Mouse (Mus musculus): ENCODE measurements around the gene Atxn10. TPM values are rescaled to one million over a fixed set of nuclear protein-coding genes. Genes with fewer than 3 reads are reported as not detected.

The Atxn10 gene
- polyA plus RNA-seq, 1 experiment from 2014 or later = 194 TPM

DNA sequence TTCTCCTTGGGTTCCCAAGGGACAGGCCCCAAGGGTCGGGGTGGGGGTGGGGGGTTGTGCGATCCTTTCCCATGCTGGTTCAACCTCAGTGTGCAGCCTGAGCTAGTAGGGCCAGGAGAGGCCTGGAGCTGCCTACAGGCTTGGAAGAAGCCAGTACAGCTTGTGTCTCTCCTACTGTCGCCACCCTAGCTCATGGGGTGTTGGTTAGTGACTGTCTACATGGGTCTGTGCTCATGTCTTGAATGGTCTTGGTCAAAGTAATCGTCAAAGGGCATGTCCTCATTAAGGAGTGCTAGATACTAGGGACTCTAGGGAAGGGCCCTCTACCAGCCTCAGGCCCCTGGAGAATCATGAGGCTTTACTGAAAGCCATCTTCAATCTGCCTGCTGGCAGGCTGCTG, 161.5 kb downstream of the Atxn10 start:
- Histone ChIP-seq H3K9me3 (ENCODE audit: control insufficient read depth, low read length) (no peaks in the 10 kb centered on the region), H3K27ac (ENCODE audit: low read length) (no peak overlapping the region), H3K4me3 (ENCODE audit: low read length) (no peak overlapping the region), H3K9ac (ENCODE audit: low read depth, low read length) (no peak overlapping the region), H3K4me1 (ENCODE audit: control insufficient read depth, insufficient read depth, low read length) (no peaks in the 10 kb centered on the region), H3K36me3 (ENCODE audit: control insufficient read depth, insufficient read depth, low read length) (no peaks in the 10 kb centered on the region), H3K4me2 (ENCODE audit: low read depth, low read length) (no peak overlapping the region), H3K27me3 (replicated peaks; ENCODE audit: control insufficient read depth, insufficient read depth, low read length) (peaks cover 3% of the 10 kb centered on the region; the same call in 1 of the 2 replicates)
- ATAC-seq = no peak
- WGBS = 88% methylated on average over 4 of the region's 4 CpGs

DNA sequence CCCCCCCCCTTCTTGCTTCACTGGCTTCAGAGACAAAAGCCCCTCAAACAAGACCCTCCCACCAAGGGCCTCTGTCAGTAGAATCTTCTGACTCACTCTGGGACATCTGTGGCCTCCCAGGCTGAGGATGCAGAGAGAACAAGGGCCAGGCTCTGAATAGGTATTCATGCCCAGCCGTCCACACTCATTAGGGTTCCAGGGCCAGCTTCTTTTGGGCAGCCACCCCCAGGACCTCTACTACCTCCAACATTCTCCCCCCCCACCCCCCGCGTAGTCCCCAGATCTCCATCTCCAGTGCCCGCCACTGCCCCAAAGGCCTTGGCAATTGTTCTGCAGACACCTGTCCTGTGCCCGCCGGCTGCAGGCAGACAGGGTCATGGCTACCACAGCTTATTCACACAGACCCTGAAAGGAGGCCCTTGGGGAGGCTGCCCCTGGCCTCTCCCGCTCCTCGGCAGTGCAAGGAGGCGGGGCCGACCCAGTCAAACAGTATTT, 162.0 kb downstream of the Atxn10 start:
- Histone ChIP-seq H3K36me3 (ENCODE audit: control insufficient read depth, insufficient read depth, low read length) (no peaks in the 10 kb centered on the region), H3K4me2 (ENCODE audit: low read depth, low read length) (no peak overlapping the region)

DNA sequence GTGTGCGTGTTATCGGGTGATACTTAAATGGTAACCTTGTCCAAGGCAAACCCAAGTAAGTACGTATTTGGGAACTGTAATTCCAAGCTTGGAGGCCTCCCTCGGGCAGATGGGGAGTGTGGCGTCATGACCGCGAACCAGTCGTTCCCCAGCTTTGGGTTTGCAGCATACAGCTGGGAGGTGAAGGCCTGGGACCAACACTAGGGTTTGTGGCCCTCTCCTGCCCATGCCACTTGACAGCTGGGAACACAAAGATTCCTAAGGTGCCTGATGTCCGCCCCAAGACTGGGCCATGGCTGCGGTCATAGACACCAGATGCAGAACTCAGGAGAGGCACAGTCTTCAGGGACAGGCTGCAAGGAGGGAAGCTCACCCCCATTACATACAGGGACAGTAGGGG, 164.2 kb downstream of the Atxn10 start:
- H3K4me2 ChIP-seq (ENCODE audit: low read depth, low read length) = no peak overlapping the region
- no peaks in the 10 kb centered on the region for H3K36me3 ChIP-seq (ENCODE audit: control insufficient read depth, insufficient read depth, low read length)
- no peak overlapping the region for H3K9ac ChIP-seq (ENCODE audit: low read depth, low read length)
- H3K27me3 ChIP-seq (replicated peaks; ENCODE audit: control insufficient read depth, insufficient read depth, low read length) = no peaks in the 10 kb centered on the region; the same call in 1 of the 2 replicates
- no peak overlapping the region for H3K4me3 ChIP-seq (ENCODE audit: low read length)
- H3K9me3 ChIP-seq (ENCODE audit: control insufficient read depth, low read length) = no peaks in the 10 kb centered on the region
- no peak overlapping the region for H3K27ac ChIP-seq (ENCODE audit: low read length)
- no peaks in the 10 kb centered on the region for H3K4me1 ChIP-seq (ENCODE audit: control insufficient read depth, insufficient read depth, low read length)
- no peak for ATAC-seq
- 88% methylated on average over 10 of the region's 10 CpGs for WGBS

More for the DNA sequence above, 162.0 kb downstream of the Atxn10 start:
- no peak for ATAC-seq
- 47% methylated on average over 10 of the region's 10 CpGs for WGBS
- no peaks in the 10 kb centered on the region for H3K4me1 ChIP-seq (ENCODE audit: control insufficient read depth, insufficient read depth, low read length)
- no peak overlapping the region for H3K4me3 ChIP-seq (ENCODE audit: low read length)
- no peaks in the 10 kb centered on the region for H3K9me3 ChIP-seq (ENCODE audit: control insufficient read depth, low read length)
- peaks cover 3% of the 10 kb centered on the region; the same call in 1 of the 2 replicates for H3K27me3 ChIP-seq (replicated peaks; ENCODE audit: control insufficient read depth, insufficient read depth, low read length)
- no peak overlapping the region for H3K27ac ChIP-seq (ENCODE audit: low read length)
- no peak overlapping the region for H3K9ac ChIP-seq (ENCODE audit: low read depth, low read length)

DNA sequence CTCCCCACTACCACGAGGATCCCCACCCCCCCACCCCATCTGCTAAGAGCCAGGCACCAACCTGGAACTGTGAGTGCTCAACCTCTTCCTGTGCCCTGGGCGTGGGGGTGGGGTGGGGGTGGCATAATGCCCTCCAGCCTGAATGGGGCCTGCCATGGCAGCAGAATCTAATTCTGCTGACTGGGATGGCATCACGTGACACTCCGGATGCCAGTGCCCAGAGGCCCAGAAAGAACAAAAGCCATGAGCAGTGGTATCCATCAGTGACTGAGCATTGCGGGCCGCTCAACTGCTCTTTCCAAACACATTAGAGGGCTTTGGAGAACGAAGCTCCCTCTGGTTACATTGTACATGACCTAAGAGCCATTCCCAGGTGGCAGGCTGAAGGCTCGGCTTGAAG, 167.1 kb downstream of the Atxn10 start, which contains the start of gene 7530416G11Rik:
Gene 7530416G11Rik, minus strand, starts transcription at position 101 of the 400 bp plus-strand sequence.
- Histone ChIP-seq H3K4me1 (ENCODE audit: control insufficient read depth, insufficient read depth, low read length) (no peaks in the 10 kb centered on the region), H3K9ac (ENCODE audit: low read depth, low read length) (no peak within 1 kb of the TSS), H3K27ac (ENCODE audit: low read length) (no peak within 1 kb of the TSS), H3K4me3 (ENCODE audit: low read length) (no peak within 1 kb of the TSS), H3K9me3 (ENCODE audit: control insufficient read depth, low read length) (no peaks in the 10 kb centered on the region), H3K36me3 (ENCODE audit: control insufficient read depth, insufficient read depth, low read length) (no peaks in the 10 kb centered on the region), H3K4me2 (ENCODE audit: low read depth, low read length) (no peak within 1 kb of the TSS), H3K27me3 (replicated peaks; ENCODE audit: control insufficient read depth, insufficient read depth, low read length) (no peaks in the 10 kb centered on the region)
- 82% methylated on average over 8 of the region's 8 CpGs for WGBS
- ATAC-seq = no peak

DNA sequence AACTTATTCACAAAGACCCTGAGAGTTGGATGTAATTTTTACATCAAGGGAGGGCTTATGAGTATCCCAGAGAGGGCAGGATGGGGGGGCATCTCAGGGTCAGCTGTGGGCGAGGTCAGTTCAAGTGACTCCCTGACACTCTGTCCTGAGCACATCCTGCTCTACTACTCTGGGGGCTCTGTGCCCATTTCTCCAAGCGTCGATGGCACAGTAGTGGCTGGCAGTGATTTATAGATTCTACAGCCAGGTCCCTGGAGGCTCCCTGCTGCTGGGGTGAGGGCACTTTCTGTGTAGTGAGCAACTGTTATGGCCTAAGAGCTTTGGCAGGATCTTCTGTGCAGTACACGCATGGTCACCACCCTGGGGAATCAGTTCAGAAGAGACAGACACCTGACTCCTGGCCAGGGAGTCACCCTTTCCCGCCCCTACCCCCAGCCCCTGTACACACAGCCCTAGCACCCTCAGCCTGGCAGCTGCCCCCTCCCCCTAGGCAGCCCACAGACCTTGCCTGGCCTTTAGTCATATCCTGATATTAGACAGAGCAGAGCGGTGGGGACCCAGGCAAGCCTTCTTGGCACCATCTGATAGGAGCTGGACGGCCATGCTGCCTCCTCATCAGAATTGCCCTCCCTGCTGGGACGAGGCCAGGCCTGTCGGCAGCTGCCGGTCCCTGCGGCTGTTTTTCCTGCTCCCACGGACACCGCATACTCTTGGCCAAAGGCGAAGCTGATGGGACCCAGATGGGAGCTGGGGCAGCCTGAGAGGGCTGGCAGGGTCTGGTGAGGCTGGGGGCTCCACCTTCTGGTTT, 169.3 kb downstream of the Atxn10 start:
- ATAC-seq = no peak
- no peaks in the 10 kb centered on the region for H3K36me3 ChIP-seq (ENCODE audit: control insufficient read depth, insufficient read depth, low read length)
- no peak overlapping the region for H3K4me2 ChIP-seq (ENCODE audit: low read depth, low read length)
- H3K27me3 ChIP-seq (replicated peaks; ENCODE audit: control insufficient read depth, insufficient read depth, low read length) = no peaks in the 10 kb centered on the region
- no peaks in the 10 kb centered on the region for H3K9me3 ChIP-seq (ENCODE audit: control insufficient read depth, low read length)
- H3K9ac ChIP-seq (ENCODE audit: low read depth, low read length) = no peak overlapping the region
- no peak overlapping the region for H3K4me3 ChIP-seq (ENCODE audit: low read length)
- H3K27ac ChIP-seq (ENCODE audit: low read length) = no peak overlapping the region
- no peaks in the 10 kb centered on the region for H3K4me1 ChIP-seq (ENCODE audit: control insufficient read depth, insufficient read depth, low read length)
- 60% methylated on average over 14 of the region's 14 CpGs for WGBS

DNA sequence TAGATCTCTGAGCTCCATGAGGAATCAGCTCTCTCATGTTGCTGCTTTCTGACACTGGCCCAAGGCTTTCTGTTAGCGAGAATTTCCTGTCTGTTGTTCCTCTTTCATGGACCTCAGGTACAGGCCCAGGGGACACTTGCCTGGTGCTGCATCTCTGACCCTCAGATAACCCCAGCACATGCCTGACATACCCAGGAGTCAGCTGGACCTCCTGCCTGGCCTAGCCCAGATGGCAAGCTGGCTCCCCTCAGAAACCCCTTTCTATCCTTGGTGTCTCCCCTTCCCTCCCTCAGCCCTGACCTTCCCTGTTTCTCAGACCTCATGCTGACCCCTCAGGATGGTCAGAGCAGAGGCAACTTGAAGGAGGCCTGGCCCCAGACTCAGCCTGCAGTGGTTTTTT, 170.6 kb downstream of the Atxn10 start:
- Histone ChIP-seq H3K36me3 (ENCODE audit: control insufficient read depth, insufficient read depth, low read length) (no peaks in the 10 kb centered on the region), H3K9ac (ENCODE audit: low read depth, low read length) (no peak overlapping the region), H3K27ac (ENCODE audit: low read length) (no peak overlapping the region), H3K4me2 (ENCODE audit: low read depth, low read length) (no peak overlapping the region), H3K9me3 (ENCODE audit: control insufficient read depth, low read length) (no peaks in the 10 kb centered on the region), H3K4me3 (ENCODE audit: low read length) (no peak overlapping the region), H3K27me3 (replicated peaks; ENCODE audit: control insufficient read depth, insufficient read depth, low read length) (no peaks in the 10 kb centered on the region), H3K4me1 (ENCODE audit: control insufficient read depth, insufficient read depth, low read length) (no peaks in the 10 kb centered on the region)
- 32% methylated on average over 1 of the region's 1 CpGs for WGBS
- no peak for ATAC-seq

DNA sequence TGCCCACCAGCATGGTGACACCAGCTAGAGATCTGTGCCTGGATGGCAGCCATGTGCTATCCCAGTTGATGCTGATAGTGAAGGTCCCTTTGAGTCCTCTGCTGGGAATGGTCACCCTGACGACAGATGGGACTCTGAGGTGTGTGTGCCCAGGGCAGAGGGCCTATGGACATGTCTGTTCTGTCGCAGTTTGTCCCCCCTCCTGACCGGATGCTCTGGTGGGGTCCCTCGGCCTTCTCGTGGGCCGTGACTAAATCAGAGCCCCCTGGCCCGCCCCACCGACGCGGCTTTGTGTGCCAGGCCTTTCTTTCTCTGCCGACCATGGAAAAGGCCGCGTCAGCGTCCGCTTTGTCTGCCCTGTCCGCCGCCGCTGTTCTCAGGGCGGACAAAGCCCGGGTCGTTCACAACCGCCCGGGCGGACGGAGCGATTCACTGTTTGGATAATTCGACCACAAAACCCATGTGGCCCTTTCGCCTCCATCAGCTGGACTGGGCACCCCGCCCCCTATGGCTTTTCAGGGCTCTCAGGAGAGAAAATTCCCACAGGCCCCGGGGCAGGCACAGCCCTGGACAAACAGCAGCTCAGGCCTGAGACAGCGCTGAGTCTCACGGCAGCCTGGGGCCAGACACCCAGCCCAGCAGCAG, 171.4 kb downstream of the Atxn10 start:
- H3K36me3 ChIP-seq (ENCODE audit: control insufficient read depth, insufficient read depth, low read length) = no peaks in the 10 kb centered on the region
- H3K9ac ChIP-seq (ENCODE audit: low read depth, low read length) = no peak overlapping the region
- 70% methylated on average over 32 of the region's 32 CpGs for WGBS
- no peaks in the 10 kb centered on the region for H3K27me3 ChIP-seq (replicated peaks; ENCODE audit: control insufficient read depth, insufficient read depth, low read length)
- no peak for ATAC-seq
- no peak overlapping the region for H3K4me3 ChIP-seq (ENCODE audit: low read length)
- H3K4me2 ChIP-seq (ENCODE audit: low read depth, low read length) = no peak overlapping the region
- no peaks in the 10 kb centered on the region for H3K4me1 ChIP-seq (ENCODE audit: control insufficient read depth, insufficient read depth, low read length)
- H3K27ac ChIP-seq (ENCODE audit: low read length) = no peak overlapping the region
- H3K9me3 ChIP-seq (ENCODE audit: control insufficient read depth, low read length) = no peaks in the 10 kb centered on the region

Other genes with a start within 250 kb of the Atxn10 start
- 0.13 and 0.17 TPM in 2 replicates for gene Smc1b, start 204.3 kb upstream of the Atxn10 start, polyA plus RNA-seq (2015; fragmentation: Nextera tagmentation; extraction: Ambion mirVana)
- gene Ribc2, start 204.2 kb upstream of the Atxn10 start, polyA plus RNA-seq (2015; fragmentation: Nextera tagmentation; extraction: Ambion mirVana) = 0.12 TPM in 1 of 2 replicates, not detected in the other
- 189 and 191 TPM in 2 replicates for gene Fbln1, start 130.3 kb upstream of the Atxn10 start, polyA plus RNA-seq (2015; fragmentation: Nextera tagmentation; extraction: Ambion mirVana)
- gene 7530416G11Rik, start 167.0 kb downstream of the Atxn10 start, polyA plus RNA-seq (2015; fragmentation: Nextera tagmentation; extraction: Ambion mirVana) = not detected in 2 replicates
- 0.66 and 0.71 TPM in 2 replicates for gene Wnt7b, start 246.2 kb downstream of the Atxn10 start, polyA plus RNA-seq (2015; fragmentation: Nextera tagmentation; extraction: Ambion mirVana)

Data from intestine, embryonic 16.5 days (tissue).